Comparison of ENCODE assay signal across 19 mouse cellular contexts in the genomic region with DNA sequence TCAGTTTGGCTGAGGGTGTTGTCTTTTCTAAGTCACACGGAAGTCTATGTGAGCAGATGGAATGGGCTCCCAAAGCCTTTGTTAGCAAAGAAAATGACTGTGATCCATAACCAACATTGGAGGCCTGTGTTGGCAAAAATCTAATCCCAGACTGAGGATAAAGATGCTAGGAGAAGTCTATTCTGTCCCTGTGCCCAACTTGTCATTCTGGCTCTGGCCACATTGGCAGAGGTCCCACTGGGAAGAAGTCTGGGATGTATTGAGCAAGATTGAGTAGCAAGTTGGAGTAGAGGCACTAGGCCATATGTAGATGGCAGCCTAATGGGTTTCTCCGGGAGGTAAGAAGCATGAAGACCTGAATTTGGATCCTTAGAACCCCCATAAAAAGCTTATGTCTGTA. TPM values are rescaled to one million over a fixed set of nuclear protein-coding genes. Genes with fewer than 3 reads are reported as not detected.
"Had no signal": no experiment of that assay in that cellular context is flagged by ENCODE, and none has a peak within 500 bp of the region (broad histone marks: within the 10 kb centered on the region; RNA-seq: fewer than 3 reads in every experiment).

No protein-coding gene starts in this region.

- ATAC-seq: midbrain, embryonic 16.5 days had no signal

- DNase-seq: lung, adult 18-20 months; lung, embryonic 14.5 days; lung, postnatal 10 days; lung, postnatal 4 days; midbrain, embryonic 14.5 days; retina, postnatal 1 day; right cerebral cortex, adult 18-20 months; spleen, adult 18-20 months; thymus, adult 18-20 months; thymus, postnatal 14 days; thymus, postnatal 36 days had no signal

- H3K27ac ChIP-seq: midbrain, embryonic 10.5 days; midbrain, embryonic 12.5 days; neural tube, embryonic 13.5 days; neural tube, embryonic 15.5 days had no signal

- H3K27me3 ChIP-seq: midbrain, embryonic 12.5 days; neural tube, embryonic 13.5 days; neural tube, embryonic 15.5 days had no signal

- H3K9me3 ChIP-seq: midbrain, embryonic 10.5 days; midbrain, embryonic 12.5 days; neural tube, embryonic 13.5 days; neural tube, embryonic 15.5 days had no signal

- H3K4me2 ChIP-seq: lung, embryonic 14.5 days; midbrain, embryonic 12.5 days; neural tube, embryonic 13.5 days; neural tube, embryonic 15.5 days had no signal

- H3K36me3 ChIP-seq: midbrain, embryonic 10.5 days; midbrain, embryonic 12.5 days; neural tube, embryonic 13.5 days; neural tube, embryonic 15.5 days had no signal

- H3K4me1 ChIP-seq: midbrain, embryonic 12.5 days; neural tube, embryonic 13.5 days; neural tube, embryonic 15.5 days had no signal

- H3K4me3 ChIP-seq: midbrain, embryonic 10.5 days; midbrain, embryonic 12.5 days; myocyte; neural tube, embryonic 13.5 days; neural tube, embryonic 15.5 days had no signal

- H3K9ac ChIP-seq: lung, embryonic 14.5 days; midbrain, embryonic 12.5 days; neural tube, embryonic 13.5 days; neural tube, embryonic 15.5 days had no signal

RNA-seq across cellular contexts. Expression of gene Nog, which starts 54.1 kb away (rescaled TPM):
- total RNA-seq: megakaryocyte, adult 5-6 weeks; megakaryocyte-erythroid progenitor cell, adult 5-6 weeks had no signal
